Mouse (Mus musculus) kidney, adult 2 months (tissue): ENCODE data around the gene Sfxn2. TPM values are rescaled to one million over a fixed set of nuclear protein-coding genes. Genes with fewer than 3 reads are reported as not detected.

Experiments
- DNase-seq: peaks from one replicate; pipeline ENCODE4 v3.0.0; 2021
- H3K27ac ChIP-seq: fragments of 200-500 bp; 2 replicates; pipeline ENCODE4 v1.5.1; 2012; ENCODE audit warnings: low read depth, low read length, control low read depth, inconsistent platforms; ENCODE audit not compliant: insufficient read depth
- H3K27me3 ChIP-seq: fragments of 200-500 bp; replicated peaks from 2 replicates; pipeline ENCODE4 v1.6.1; 2012; ENCODE audit warnings: mild to moderate bottlenecking, moderate library complexity, low read length, inconsistent platforms; ENCODE audit not compliant: control insufficient read depth, insufficient read depth
- H3K36me3 ChIP-seq: fragments of 200-500 bp; 2 replicates; pipeline ENCODE4 v1.6.1; 2012; ENCODE audit warnings: mild to moderate bottlenecking, moderate library complexity, low read length, inconsistent platforms; ENCODE audit not compliant: control insufficient read depth, insufficient read depth
- H3K4me1 ChIP-seq: fragments of 200-500 bp; 2 replicates; pipeline ENCODE4 v1.6.1; 2011; ENCODE audit warnings: low read length; ENCODE audit not compliant: control insufficient read depth, insufficient read depth
- H3K4me3 ChIP-seq: fragments of 200-500 bp; 2 replicates; pipeline ENCODE4 v1.5.1; 2011; ENCODE audit warnings: mild to moderate bottlenecking, low read depth, low read length, control low read depth; ENCODE audit not compliant: insufficient read depth
- CTCF ChIP-seq: fragments of 200-500 bp; conservative IDR thresholded peaks from 2 replicates; pipeline ENCODE4 v1.5.1; 2011; ENCODE audit warnings: low read depth, mild to moderate bottlenecking, control low read depth, low read length, moderate library complexity, mixed read lengths; ENCODE audit not compliant: insufficient read depth, insufficient read length
- POLR2A ChIP-seq: fragments of 200-500 bp; IDR thresholded peaks from one replicate; pipeline ENCODE4 v1.6.1; 2011; ENCODE audit warnings: low read depth, low read length, control low read depth
- WGBS: fragments of 180-500 bp; shearing (Covaris S2); methylation state at CpG from one replicate; pipeline ENCODE4 v1.1.7; 2018; 5-methylcytosine and 5-hydroxymethylcytosine counted together
- polyA plus RNA-seq: library from polyadenylated mRNA; depleted of rRNA; stranded (reverse); fragments of >200 nt; gene quantifications from 2 replicates; pipeline ENCODE4 v1.2.3, GENCODE M21; 2012

The Sfxn2 gene
- polyA plus RNA-seq, 1 experiment: 23.0 TPM

DNA sequence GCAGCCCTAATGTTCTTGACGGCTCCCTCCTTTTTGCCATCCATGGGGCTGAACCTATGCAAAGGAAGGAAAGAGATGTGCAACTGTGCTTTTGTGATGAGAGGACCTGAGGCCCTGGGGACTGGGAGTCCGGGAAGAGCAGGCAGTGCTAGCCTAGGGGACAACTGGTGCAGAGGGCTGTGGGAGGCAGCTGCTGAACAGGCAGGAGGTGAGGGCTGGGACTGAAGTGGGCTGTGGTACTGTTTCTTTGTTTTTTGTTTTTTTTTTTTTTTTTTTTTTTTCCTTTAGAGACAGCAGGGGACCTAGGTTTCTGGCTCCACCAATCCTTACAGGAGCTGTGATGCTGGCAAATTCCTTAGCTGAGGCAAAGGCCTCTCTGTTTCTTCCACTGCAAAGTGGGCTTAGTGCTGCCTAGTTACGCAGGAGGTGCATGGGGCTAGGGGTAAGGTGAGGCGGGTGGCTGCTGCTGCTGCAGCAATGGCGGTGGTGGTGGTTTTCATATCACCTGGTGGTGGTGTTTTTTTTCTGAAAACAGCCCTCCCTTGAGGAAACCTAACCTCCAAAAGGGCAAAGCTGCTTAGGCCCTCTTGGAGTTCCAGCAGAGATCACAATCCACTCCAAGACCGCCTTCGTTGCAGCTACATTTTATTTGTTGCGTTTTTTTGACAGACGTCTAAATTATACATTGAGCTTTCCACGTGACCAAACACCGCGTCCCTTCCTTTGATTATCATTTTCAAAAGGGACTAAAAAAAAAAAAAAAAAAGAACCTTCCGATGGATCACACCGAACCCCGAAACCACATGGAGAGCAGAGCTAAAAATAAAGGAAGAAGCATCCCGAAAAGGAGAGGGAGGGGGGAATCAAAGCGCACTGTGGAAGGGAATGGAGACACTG, 45.3 kb upstream of the Sfxn2 start:
- TF ChIP-seq CTCF: no peak
- no peak for TF ChIP-seq POLR2A
- no peak for DNase-seq
- 38% methylated on average over 17 of the region's 17 CpGs for WGBS
- peak overlapping the region; percentile 66 for H3K27ac ChIP-seq
- H3K27me3 ChIP-seq: no peaks in the 10 kb centered on the region
- H3K4me3 ChIP-seq: peak overlapping the region; percentile 11; the same call in 1 of the 2 replicates
- H3K4me1 ChIP-seq: peaks cover 73% of the 10 kb centered on the region
- no peaks in the 10 kb centered on the region for H3K36me3 ChIP-seq

DNA sequence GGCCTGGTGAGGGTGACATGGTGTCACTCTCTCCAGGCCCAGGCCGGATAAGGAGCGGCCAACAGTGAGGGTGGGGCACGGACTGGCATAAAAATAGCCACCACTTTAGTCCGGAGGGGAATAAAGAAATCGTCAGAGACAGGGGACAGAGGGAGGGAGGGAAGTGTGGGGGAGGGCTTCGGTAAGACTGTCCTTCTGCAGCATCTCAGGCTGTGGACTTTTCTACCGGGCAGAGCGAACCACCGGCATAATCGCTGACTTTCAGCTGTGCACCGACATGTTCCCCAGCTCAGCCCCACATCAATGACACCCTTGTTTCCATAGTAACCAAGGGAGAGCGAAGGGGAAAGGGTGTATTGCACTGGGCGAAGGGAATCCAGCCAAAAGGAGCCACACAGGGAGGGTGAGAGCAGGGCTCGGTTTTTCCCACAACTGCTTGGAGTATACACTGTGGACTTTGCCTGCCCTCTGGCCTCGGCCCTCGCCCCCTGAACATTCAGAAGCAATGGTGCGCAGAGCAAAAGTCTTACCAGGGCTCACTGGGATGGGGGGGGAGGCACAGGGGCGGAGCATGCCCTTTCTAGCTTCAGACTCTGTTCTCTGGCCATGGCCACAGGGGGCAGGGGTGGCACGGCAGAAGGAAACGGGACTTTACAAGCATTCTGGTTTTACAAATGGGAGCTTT, 44.5 kb upstream of the Sfxn2 start:
- 3% methylated on average over 20 of the region's 20 CpGs for WGBS
- Histone ChIP-seq H3K4me3 (peak overlapping the region; percentile 11), H3K27me3 (no peaks in the 10 kb centered on the region), H3K27ac (peak overlapping the region; percentile 66), H3K4me1 (peaks cover 66% of the 10 kb centered on the region), H3K36me3 (no peaks in the 10 kb centered on the region)
- TF ChIP-seq POLR2A (no peak), CTCF (no peak; the same call in 1 of the 2 replicates)
- DNase-seq: peak; percentile 97

DNA sequence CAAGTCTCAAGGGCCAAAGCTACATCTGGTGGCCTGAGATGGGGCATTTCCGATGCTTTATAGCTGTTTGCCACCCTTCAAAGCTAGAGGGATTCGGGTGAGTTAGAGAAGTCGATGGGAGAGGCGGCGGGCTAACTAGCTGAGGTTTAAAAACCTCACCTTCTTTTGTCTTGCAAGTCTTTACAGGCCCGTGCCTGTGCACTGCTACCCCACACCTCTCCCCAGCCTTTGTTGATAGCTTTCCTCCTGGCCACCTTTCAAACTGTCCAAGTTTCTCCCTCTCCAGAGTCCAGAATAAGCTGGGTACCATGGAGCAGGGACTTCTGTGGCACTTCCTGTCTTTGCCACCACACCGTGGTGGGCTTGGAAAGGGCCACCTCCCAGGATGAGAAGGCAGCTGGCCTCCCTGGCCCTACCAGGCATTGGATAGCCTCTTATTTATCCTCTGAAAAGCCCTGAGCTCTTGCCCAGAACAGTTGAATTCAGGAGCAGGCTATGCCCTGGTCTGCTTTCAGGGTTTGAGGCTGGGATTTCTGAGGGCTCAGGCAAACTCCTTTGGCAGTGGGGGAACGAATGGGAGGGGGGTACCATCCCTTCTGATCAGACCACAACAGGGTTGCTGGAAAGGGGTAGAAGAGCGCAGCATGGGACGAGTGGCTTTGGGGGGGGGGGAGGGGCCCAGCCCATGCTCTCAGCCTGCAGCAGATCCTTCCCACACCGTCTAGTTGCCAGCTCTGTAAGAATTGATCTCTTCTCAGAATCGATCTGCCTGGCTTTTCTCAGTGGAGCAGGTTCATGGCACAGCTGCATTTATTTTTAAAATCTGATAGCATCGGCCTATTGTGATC, 43.3 kb upstream of the Sfxn2 start:
- H3K4me1 ChIP-seq: peaks cover 56% of the 10 kb centered on the region
- TF ChIP-seq CTCF (no peak), POLR2A (no peak)
- peak overlapping the region; percentile 84 for H3K27ac ChIP-seq
- WGBS: 31% methylated on average over 13 of the region's 13 CpGs
- H3K27me3 ChIP-seq: no peaks in the 10 kb centered on the region
- H3K36me3 ChIP-seq: no peaks in the 10 kb centered on the region
- DNase-seq: no peak
- H3K4me3 ChIP-seq: no peak overlapping the region

DNA sequence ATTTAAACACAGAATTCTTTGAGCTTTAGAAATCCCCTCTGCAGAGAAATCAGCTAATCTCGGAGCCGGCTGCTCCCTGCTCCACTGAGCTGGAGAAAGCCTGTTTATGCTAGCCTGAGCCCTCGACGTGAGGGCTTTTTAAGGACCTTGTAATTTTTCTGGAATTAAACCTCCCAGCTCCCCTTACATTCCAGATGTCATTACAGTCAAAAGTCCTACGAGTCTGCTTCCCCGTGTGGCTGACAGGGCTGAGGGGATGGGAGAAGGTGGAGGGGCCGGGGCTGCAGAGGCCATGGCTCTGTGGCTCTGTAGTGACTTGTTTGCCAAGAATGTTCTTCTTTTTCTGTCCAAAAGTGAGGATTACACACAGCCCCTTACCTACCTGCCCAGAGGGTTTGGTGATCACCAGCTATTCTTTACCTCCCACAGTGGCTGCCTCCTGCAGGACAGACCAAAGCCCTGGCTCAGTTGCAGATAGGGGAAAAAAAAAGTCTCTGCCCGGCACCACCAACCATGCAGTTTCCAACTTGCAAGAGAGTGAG, 42.6 kb upstream of the Sfxn2 start:
- 26% methylated on average over 8 of the region's 8 CpGs for WGBS
- Histone ChIP-seq H3K4me3 (no peak overlapping the region), H3K4me1 (peaks cover 51% of the 10 kb centered on the region), H3K27ac (peak overlapping the region; percentile 84), H3K36me3 (no peaks in the 10 kb centered on the region), H3K27me3 (no peaks in the 10 kb centered on the region)
- no peak for TF ChIP-seq CTCF
- peak; percentile 55 for DNase-seq

DNA sequence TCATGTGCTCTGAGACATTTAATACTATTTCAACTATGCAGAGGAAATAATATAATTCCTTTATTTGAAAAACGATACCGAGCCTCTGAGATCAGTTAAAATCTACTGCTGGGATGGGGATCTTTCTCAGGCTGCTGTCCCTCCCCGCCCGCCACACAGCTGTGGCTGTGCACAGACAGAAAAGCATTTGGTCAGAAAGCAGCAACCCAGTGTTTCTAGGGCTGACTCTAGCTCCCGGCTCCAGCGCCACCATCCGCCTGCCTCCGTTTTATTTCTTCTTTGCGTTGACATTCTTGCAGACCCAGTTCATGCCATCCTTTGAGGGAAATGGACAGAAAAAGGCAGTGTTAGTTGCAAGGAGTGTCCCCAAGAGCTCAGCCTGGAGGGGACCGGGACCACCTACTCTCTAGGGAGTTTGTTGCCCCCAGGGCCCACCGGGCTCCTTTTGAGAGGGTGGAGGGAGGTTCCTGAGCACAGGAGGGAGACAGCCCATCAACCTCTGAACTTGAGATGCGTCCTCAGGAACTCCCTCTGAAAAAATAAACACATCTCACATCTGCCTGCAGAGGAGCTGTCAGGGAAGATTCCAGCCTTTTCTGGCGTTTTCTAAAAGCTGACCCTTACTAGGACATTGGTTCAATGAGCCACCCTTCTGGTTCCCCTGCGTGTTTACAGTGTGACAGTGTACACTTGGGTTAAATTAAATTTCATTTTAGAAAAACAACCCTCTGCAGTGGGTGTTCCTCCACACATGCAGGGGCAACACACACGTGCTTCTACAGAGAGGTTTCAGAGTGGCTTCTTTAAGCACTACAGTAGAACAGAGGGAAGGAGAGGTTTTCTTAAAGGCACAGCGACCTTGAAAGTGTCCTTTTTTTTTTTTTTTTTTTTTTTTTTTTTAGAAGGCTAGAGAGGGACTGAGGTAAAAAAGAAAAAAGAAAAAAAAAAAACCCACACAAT, 41.8 kb upstream of the Sfxn2 start:
- WGBS: 16% methylated on average over 16 of the region's 16 CpGs
- peak overlapping the region; percentile 90 for H3K27ac ChIP-seq
- no peaks in the 10 kb centered on the region for H3K27me3 ChIP-seq
- peaks cover 43% of the 10 kb centered on the region for H3K4me1 ChIP-seq
- H3K4me3 ChIP-seq: no peak overlapping the region
- peak; percentile 65 for DNase-seq
- TF ChIP-seq CTCF (no peak), POLR2A (no peak)
- H3K36me3 ChIP-seq: no peaks in the 10 kb centered on the region
